Mouse (Mus musculus) heart, postnatal 0 days (tissue): ENCODE results near the gene Pip4k2a. TPM values are rescaled to one million over a fixed set of nuclear protein-coding genes. Genes with fewer than 3 reads are reported as not detected.

Source experiments
- ATAC-seq: fragments of 200-750 bp; cut with Nextera tagmentation; 2 replicates; pipeline ENCODE4 v1.8.0; 2017; ENCODE audit warnings: low read depth, moderate number of reproducible peaks, moderate library complexity; ENCODE audit not compliant: insufficient read depth
- DNase-seq: peaks from one replicate; pipeline ENCODE4 v3.0.0-alpha.2; 2016; ENCODE audit warnings: low spot score
- H3K27ac ChIP-seq: fragments of 300-500 bp; sonication (generic); 2 replicates; pipeline ENCODE4 v1.5.1; 2014; ENCODE audit warnings: low read depth, mild to moderate bottlenecking
- H3K27me3 ChIP-seq: fragments of 300-500 bp; sonication (generic); 2 replicates; pipeline ENCODE4 v1.6.1; 2014; ENCODE audit warnings: low read length, mixed read lengths; ENCODE audit not compliant: control insufficient read depth, insufficient read depth
- H3K36me3 ChIP-seq: fragments of 300-500 bp; sonication (generic); replicated peaks from 2 replicates; pipeline ENCODE4 v1.6.1; 2014; ENCODE audit warnings: low read length, mixed read lengths; ENCODE audit not compliant: control insufficient read depth, insufficient read depth
- H3K4me1 ChIP-seq: fragments of 300-500 bp; sonication (generic); 2 replicates; pipeline ENCODE4 v1.6.1; 2014; ENCODE audit warnings: antibody characterized with exemption; ENCODE audit not compliant: control insufficient read depth, insufficient read depth
- H3K4me2 ChIP-seq: fragments of 300-500 bp; sonication (generic); 2 replicates; pipeline ENCODE4 v1.6.1; 2014; ENCODE audit warnings: low read depth, mild to moderate bottlenecking, low read length, moderate library complexity
- H3K4me3 ChIP-seq: fragments of 300-500 bp; sonication (generic); 2 replicates; pipeline ENCODE4 v1.5.1; 2014; ENCODE audit warnings: low read depth, low read length
- H3K9ac ChIP-seq: fragments of 300-500 bp; sonication (generic); replicated peaks from 2 replicates; pipeline ENCODE4 v1.6.1; 2014; ENCODE audit warnings: low read depth, low read length, mixed read lengths
- H3K9me3 ChIP-seq: fragments of 300-500 bp; sonication (generic); replicated peaks from 2 replicates; pipeline ENCODE4 v1.6.1; 2016; ENCODE audit warnings: low read length; ENCODE audit not compliant: control insufficient read depth
- CTCF ChIP-seq: IDR thresholded peaks from 2 replicates; pipeline ENCODE4 v1.5.1; 2016; ENCODE audit warnings: antibody characterized with exemption, control low read depth, low read depth
- EP300 ChIP-seq: IDR thresholded peaks from 2 replicates; pipeline ENCODE4 v1.6.1; 2016; ENCODE audit warnings: antibody characterized with exemption, low read depth
- WGBS: fragments of 180-500 bp; shearing (Covaris S2); extraction: QIAGEN DNeasy Blood & Tissue Kit; methylation state at CpG from one replicate; pipeline ENCODE4 v1.1.7; 2014; 5-methylcytosine and 5-hydroxymethylcytosine counted together
- polyA plus RNA-seq: library from polyadenylated mRNA; unstranded; fragments of >200 nt; fragmentation: Nextera tagmentation; extraction: Ambion mirVana; gene quantifications from 2 replicates; pipeline ENCODE4 v1.2.1, GENCODE M21; 2015
- total RNA-seq: library from RNA; depleted of rRNA; stranded (reverse); fragments of >200 nt; gene quantifications from 2 replicates; pipeline ENCODE4 v1.2.3, GENCODE M21; 2014; ENCODE audit warnings: low replicate concordance

Gene Pip4k2a
- total and polyA plus RNA-seq, 2 experiments from 2014 or later: 1.3 to 2.7 TPM

- TF ChIP-seq CTCF (no peak), EP300 (no peak)
- ATAC-seq (no peak), DNase-seq (no peak)
- Histone ChIP-seq H3K9me3 (no peaks in the 10 kb centered on the region), H3K9ac (no peak overlapping the region), H3K27me3 (no peaks in the 10 kb centered on the region), H3K36me3 (no peaks in the 10 kb centered on the region), H3K4me3 (no peak overlapping the region), H3K4me2 (no peak overlapping the region), H3K27ac (no peak overlapping the region), H3K4me1 (peaks cover 40% of the 10 kb centered on the region)
- WGBS: 60% methylated on average over 1 of the region's 1 CpGs
These were observed 52.5 kb downstream of the Pip4k2a start for GRCm38 (mm10) chr2:18945438-18945837.

- peaks cover 48% of the 10 kb centered on the region for H3K4me1 ChIP-seq
- no peaks in the 10 kb centered on the region for H3K9me3 ChIP-seq
- H3K4me2 ChIP-seq: no peak overlapping the region
- ATAC-seq (peak; percentile 61; the same call in 1 of the 2 replicates), DNase-seq (peak; percentile 45)
- no peak for TF ChIP-seq EP300
- no peak for TF ChIP-seq CTCF
- peak overlapping the region; percentile 58 for H3K27ac ChIP-seq
- H3K27me3 ChIP-seq: no peaks in the 10 kb centered on the region
- H3K9ac ChIP-seq: no peak overlapping the region
- WGBS: 63% methylated on average over 2 of the region's 2 CpGs
- no peak overlapping the region for H3K4me3 ChIP-seq
- no peaks in the 10 kb centered on the region for H3K36me3 ChIP-seq
These were observed 54.0 kb downstream of the Pip4k2a start for GRCm38 (mm10) chr2:18943930-18944329.

GRCm38 (mm10) chr2:18943366-18943765, 54.6 kb downstream of the Pip4k2a start:
- no peak for ATAC-seq
- 34% methylated on average over 4 of the region's 4 CpGs for WGBS

GRCm38 (mm10) chr2:18940693-18941270, 57.1 kb downstream of the Pip4k2a start:
- H3K27me3 ChIP-seq: no peaks in the 10 kb centered on the region
- no peak overlapping the region for H3K9ac ChIP-seq
- ATAC-seq (no peak), DNase-seq (no peak)
- H3K9me3 ChIP-seq: no peaks in the 10 kb centered on the region
- WGBS: 28% methylated on average over 12 of the region's 12 CpGs
- peak overlapping the region; percentile 57 for H3K27ac ChIP-seq
- peak overlapping the region; percentile 33; the same call in 1 of the 2 replicates for H3K4me2 ChIP-seq
- no peak for TF ChIP-seq EP300
- no peak for TF ChIP-seq CTCF
- H3K4me1 ChIP-seq: peaks cover 60% of the 10 kb centered on the region
- H3K4me3 ChIP-seq: no peak overlapping the region
- H3K36me3 ChIP-seq: no peaks in the 10 kb centered on the region

More at GRCm38 (mm10) chr2:18943366-18943765, 54.6 kb downstream of the Pip4k2a start:
- Histone ChIP-seq H3K9me3 (no peaks in the 10 kb centered on the region), H3K27me3 (no peaks in the 10 kb centered on the region), H3K4me1 (peaks cover 52% of the 10 kb centered on the region), H3K36me3 (no peaks in the 10 kb centered on the region), H3K4me3 (no peak overlapping the region), H3K9ac (no peak overlapping the region), H3K4me2 (no peak overlapping the region), H3K27ac (peak overlapping the region; percentile 58)
- no peak for DNase-seq
- TF ChIP-seq EP300 (no peak), CTCF (no peak)

- ATAC-seq: no peak
- WGBS: 37% methylated on average over 8 of the region's 8 CpGs
- Histone ChIP-seq H3K9me3 (no peaks in the 10 kb centered on the region), H3K27ac (peak overlapping the region; percentile 18; the same call in 1 of the 2 replicates), H3K4me2 (no peak overlapping the region), H3K4me1 (peaks cover 61% of the 10 kb centered on the region), H3K36me3 (0 out of 2 replicates have a peak, but pooled peaks cover 2% of the 10 kb centered on the region), H3K9ac (no peak overlapping the region), H3K4me3 (no peak overlapping the region), H3K27me3 (no peaks in the 10 kb centered on the region)
- no peak for DNase-seq
- no peak for TF ChIP-seq CTCF
- no peak for TF ChIP-seq EP300
These were observed 59.0 kb downstream of the Pip4k2a start for GRCm38 (mm10) chr2:18938923-18939329.

- Histone ChIP-seq H3K27ac (peak overlapping the region; percentile 49; the same call in 1 of the 2 replicates), H3K4me1 (peaks cover 54% of the 10 kb centered on the region), H3K9me3 (no peaks in the 10 kb centered on the region), H3K36me3 (0 out of 2 replicates have a peak, but pooled peaks cover 5% of the 10 kb centered on the region), H3K4me3 (no peak overlapping the region), H3K4me2 (no peak overlapping the region), H3K27me3 (no peaks in the 10 kb centered on the region), H3K9ac (no peak overlapping the region)
- 64% methylated on average over 1 of the region's 1 CpGs for WGBS
- no peak for DNase-seq
- no peak for TF ChIP-seq CTCF
- no peak for TF ChIP-seq EP300
- ATAC-seq: 0 out of 2 replicates have a peak, but pooled peaks have one; percentile 28
These were observed 59.7 kb downstream of the Pip4k2a start for GRCm38 (mm10) chr2:18938232-18938631.
